Mouse (Mus musculus) MEL (cell line): Measurements from ENCODE around the gene Haus8.
A peak's percentile ranks its signal among the peaks of the same experiment; 100 is the strongest.

Experiments used
- CHD2 ChIP-seq: IDR thresholded peaks from 2 replicates; pipeline ENCODE4 v1.6.1; 2011; ENCODE audit warnings: low read length, improper control_type of control experiment
- EP300 ChIP-seq, 2 experiments: IDR thresholded peaks; 2 replicates each; pipeline ENCODE4 v1.6.1; 2011; ENCODE audit warnings: improper control_type of control experiment in 2 of 2, low read length in 2 of 2, low read depth in 1 of 2, mild to moderate bottlenecking in 1 of 2
- GATA1 ChIP-seq: IDR thresholded peaks from 2 replicates; pipeline ENCODE4 v1.6.1; 2011; ENCODE audit warnings: low read depth, low read length, improper control_type of control experiment
- HCFC1 ChIP-seq: IDR thresholded peaks from 2 replicates; pipeline ENCODE4 v1.6.1; 2012; ENCODE audit warnings: low read depth, mild to moderate bottlenecking, inconsistent platforms, low read length, improper control_type of control experiment, moderate library complexity
- POLR2A ChIP-seq, 2 experiments: IDR thresholded peaks; 2 replicates each; pipeline ENCODE4 v1.6.1; 2011 to 2012; ENCODE audit warnings: low read length in 2 of 2, mild to moderate bottlenecking in 2 of 2, control low read depth in 1 of 2, improper control_type of control experiment in 1 of 2, low read depth in 1 of 2, moderate library complexity in 1 of 2; ENCODE audit not compliant: control insufficient read depth in 1 of 2, insufficient read depth in 1 of 2, poor library complexity in 1 of 2
- RCOR1 ChIP-seq: IDR thresholded peaks from 2 replicates; pipeline ENCODE4 v1.6.1; 2012; ENCODE audit warnings: low read depth, mild to moderate bottlenecking, inconsistent platforms, low read length, improper control_type of control experiment
- SMC3 ChIP-seq: IDR thresholded peaks from 2 replicates; pipeline ENCODE4 v1.6.1; 2011; ENCODE audit warnings: low read depth, low read length, improper control_type of control experiment

GRCm38 (mm10) chr8:71313951-71314350 is 41.2 kb upstream of the Haus8 start:
- TF ChIP-seq EP300 (IDR thresholded peaks at IDR 0.05; ENCODE audit: low read depth in 1 of 2, low read length in 2 of 2): peak in 1 of 2 experiments; percentile 40; a peak in 2 of 4 replicates
- TF ChIP-seq GATA1: peak; percentile 56
- no peak for TF ChIP-seq POLR2A (IDR thresholded peaks at IDR 0.05; ENCODE audit: control insufficient read depth in 1 of 2, insufficient read depth in 1 of 2, low read depth in 1 of 2, low read length in 2 of 2, poor library complexity in 1 of 2)
- TF ChIP-seq CHD2: no peak
- no peak for TF ChIP-seq SMC3
- no peak for TF ChIP-seq HCFC1
- TF ChIP-seq RCOR1: no peak
